Mouse (Mus musculus) hematopoietic stem cell, adult 5-6 weeks (primary cell): ENCODE data around the gene Nup88. TPM values are rescaled to one million over a fixed set of nuclear protein-coding genes. Genes with fewer than 3 reads are reported as not detected.

Experiments
- ATAC-seq, 2 experiments: fragments of 125-278 bp in 1 of 2; replicated peaks in 1 of 2; 2 replicates each; pipeline ENCODE4 v1.8.0; 2016 to 2017; ENCODE audit warnings: inconsistent platforms in 2 of 2, mild to moderate bottlenecking in 2 of 2, moderate number of reproducible peaks in 2 of 2, low read depth in 1 of 2, moderate TSS enrichment in 1 of 2; ENCODE audit not compliant: low FRiP score in 2 of 2, poor library complexity in 2 of 2, severe bottlenecking in 2 of 2, insufficient read depth in 1 of 2, low TSS enrichment in 1 of 2
- total RNA-seq: library from RNA; stranded (forward); fragments of 172-1452, 232-1000 nt; gene quantifications from 2 replicates; pipeline ENCODE4 v1.2.3, GENCODE M21; 2017

Nup88 gene
- total RNA-seq, 1 experiment from 2014 or later: 131 TPM

DNA sequence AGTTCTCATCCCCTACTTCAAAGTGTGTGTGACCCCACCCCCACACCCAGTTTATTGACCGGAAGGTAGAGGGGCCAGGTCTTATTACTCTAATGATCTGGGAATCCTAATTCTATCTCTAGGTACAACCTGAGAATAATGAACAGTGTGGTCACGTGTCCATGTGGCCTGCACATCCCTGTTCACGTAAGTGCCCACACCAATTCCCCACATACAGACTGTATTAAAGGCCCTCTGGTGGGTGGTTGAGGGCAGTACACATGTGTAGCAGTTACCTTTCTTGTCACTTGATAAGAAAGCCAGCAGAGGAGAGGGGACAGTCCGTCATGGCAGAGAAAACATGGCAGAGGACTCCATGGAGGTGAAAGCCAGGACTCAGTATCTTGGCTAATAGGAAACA, 4.2 kb upstream of the Nup88 start:
- ATAC-seq: no peak

DNA sequence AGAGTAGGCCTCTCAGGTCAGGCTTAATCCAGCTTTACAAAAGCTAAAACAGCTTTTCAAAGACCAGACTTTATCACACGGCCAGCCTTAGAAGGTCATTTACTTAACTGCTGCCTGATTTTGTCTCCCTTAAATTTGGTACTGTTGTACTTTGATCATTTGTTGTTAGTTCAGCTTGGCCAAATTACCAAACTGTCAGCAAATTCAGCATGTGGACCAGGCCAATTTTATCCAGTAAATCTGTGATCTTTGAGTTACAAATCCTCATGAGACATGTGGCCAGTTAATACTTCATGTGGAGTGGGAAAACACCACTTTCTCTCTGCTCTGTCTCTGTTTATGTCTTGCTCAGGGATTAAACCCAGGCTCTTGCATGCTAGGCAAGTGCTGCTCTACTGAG, 2.8 kb upstream of the Nup88 start:
- no peak for ATAC-seq

DNA sequence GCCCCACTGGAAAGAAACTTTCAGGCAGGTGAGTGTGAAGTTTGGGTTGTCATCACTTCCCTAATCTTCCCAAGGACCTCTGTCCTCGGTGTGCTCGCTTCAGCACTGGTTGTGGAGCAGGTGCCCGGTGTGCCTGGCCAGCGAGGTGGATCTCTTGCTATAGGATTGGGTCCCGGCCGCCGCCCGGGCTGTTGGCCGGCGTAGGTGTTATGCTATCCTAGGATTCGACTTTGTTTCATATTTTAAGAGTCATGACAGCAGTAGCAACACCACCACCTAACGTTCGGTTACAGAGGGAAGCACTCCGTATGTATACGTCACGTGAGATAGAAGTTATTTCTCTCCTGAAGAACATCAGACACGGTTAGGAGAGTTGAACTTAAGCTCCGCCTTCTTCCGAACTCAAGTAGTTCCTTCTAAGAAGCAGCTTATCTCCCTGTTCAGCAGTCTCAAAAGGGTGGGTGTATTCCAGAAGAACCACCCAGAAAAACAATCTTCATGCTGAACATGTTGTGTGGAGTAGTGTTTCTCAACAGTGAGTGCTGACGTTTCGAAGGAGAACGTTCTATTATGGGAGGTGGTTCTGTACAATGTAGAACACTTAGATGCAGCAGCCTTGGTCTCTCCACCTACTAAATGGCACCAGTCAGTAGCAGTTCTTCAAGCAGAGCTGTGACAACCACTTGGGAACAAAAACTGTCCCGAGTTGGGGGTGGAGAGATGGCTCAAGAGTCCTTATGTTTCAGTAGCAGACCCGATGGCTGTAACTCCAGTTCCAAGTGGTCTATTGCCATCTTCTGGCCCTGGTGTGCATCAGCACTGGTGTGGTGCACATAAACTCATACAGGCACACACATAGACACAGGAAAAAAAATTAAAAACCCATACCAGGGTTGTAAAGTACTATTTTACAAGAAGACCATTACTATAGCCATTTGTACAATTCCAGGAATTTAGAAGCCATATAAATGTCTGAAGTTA, 1.1 kb upstream of the Nup88 start:
- peak; percentile 27 to 29 for ATAC-seq

DNA sequence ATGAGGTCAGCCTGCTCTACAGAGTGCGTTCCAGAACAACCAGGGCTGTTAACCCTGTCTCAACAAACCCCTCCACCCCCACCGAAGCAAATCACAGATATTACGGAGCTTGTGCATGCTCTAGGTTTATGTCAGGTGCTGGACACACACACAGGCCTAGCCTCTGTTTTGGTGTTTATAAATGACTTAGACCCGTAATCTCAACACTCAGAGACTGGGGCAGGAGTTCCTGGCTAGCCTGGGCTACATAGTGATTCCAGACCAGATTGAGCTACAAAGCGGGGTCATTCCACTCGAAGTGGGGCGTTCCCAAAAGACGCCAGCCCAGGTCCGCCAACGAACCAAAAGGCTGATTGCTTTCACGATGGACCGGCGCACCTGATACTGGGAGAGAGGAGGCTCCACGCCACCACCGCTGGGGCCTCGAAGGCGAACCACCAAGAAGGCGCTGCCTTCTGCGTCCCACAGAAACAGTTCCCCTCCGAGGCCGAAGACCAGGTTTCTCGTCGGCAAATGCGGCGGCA, 440 bp downstream of the Nup88 start:
- ATAC-seq: peak; percentile 3 to 26; a peak in 2 of 4 replicates

DNA sequence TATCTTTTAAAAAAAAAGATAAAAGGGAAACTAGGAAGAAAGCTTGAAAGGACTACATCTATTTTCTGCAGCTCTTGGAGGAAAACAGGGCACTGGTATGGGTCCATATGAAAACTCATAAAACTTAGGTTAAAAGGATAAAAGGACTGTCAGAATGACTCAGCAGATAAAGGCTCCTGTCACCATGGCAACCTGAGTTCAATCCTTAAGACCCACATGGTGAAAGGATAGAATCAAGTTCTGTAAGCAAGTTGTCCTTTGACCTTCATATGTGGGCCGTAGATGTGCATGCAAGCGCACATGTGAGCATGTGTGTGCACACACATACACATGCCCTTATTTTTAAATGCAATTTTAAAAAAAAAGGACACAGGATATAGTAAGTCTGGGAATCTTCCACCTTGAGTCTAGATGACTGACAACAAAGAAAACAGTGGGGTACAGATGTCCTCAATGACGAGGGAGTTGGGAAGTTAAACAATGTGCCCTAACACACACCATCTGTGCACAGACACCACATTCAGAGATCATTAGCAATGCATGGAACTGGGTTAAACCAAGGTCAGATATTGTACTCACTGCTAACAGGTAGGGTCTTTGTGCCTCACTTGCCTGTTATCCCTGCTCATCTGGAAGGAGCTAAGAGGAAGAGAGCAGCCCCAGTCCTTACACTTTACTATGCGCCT, 5.4 kb downstream of the Nup88 start:
- ATAC-seq: no peak

DNA sequence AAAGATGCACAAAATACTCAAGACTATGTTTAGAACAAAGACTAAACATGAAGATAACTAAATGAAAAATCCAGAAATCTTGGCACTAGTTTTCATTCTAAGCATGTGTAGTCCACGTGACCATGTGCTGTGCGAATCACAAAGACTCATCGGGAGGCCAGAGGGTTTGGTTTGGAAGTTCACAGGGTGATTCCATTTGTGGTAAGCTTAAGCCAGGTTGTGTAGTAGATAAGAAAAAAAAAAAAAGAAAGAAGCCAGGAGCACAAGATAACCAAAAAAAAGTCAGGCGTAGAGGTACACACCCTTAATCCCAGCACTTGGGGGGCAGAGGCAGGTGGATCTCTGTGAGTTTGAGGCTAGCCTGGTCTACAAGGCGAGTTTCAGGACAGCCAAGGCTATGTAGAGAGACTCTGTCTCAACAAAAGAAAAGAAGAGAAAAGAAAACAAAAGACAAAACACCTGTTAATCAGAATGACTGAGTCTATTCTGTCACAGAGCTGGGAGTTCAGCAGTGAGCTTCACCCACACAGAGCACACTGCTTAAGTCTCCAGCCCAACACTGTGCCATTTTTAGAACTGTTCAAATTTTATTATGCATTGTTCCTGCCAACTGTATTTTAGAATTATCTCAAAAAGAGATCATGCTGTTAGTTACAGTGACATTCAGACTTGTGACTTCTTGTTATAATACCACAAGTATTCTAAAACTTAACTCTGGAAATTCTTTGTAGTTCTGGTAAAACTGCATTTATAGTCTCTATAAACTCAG, 8.8 kb downstream of the Nup88 start:
- no peak for ATAC-seq

DNA sequence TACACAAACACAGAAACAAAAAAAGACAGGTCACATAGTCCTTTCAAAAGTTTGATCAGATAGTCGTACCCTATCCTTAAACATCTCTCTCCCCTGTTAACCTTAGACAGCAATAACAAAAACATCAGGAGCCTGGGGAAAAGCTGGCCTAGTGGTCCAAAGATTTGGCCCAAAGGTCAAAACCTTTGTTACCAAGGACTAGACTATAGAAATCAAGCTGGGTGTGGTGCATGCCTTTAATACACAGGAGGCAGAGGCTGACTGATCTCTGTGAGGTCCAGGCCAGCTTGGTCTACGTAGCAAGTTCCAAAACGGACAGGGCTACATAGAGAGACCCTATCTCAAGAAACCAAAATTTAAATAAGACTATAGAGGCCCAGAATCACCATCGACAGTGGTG, 15.1 kb downstream of the Nup88 start:
- no peak for ATAC-seq

DNA sequence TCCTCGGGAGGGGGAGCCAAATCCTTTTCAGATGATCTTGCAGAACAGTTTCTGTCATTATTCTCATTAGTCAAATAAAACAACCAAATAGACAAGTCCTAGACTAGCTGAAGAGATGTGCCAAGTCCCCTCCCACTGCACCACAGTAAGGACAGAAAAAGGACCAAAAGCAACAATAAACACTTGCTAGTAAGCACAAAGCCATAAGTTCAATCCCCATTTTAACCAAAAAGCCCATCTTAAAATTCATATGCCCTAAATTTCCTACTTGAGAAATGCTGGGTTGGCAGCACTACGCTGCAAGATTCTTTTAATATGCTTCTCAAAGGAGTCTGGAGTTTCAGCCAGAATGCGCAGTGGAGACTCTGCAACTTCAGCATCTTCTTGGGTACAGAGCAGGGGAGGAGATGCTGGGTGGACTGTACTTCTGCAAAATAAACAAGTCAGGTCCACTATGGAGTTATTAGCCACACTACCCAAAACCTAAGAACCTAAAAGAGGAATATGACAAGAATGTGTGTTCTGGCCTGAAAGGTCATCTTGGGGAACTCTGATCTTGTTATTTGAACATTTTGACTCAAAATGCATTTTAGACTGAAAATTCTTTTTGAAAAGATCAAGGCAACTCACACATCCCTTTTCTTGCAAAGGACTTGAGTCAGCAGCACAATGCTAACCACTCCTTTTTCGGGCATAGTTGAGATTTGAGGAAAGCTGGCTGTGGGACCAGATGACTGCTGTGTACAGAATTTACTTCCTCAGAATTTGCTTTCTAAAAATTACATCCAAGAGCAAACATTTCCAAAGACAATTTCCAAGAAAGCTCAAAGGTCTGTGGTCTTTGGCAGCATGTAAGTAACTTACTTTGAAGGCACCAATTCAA, 24.6 kb downstream of the Nup88 start:
- no peak for ATAC-seq

DNA sequence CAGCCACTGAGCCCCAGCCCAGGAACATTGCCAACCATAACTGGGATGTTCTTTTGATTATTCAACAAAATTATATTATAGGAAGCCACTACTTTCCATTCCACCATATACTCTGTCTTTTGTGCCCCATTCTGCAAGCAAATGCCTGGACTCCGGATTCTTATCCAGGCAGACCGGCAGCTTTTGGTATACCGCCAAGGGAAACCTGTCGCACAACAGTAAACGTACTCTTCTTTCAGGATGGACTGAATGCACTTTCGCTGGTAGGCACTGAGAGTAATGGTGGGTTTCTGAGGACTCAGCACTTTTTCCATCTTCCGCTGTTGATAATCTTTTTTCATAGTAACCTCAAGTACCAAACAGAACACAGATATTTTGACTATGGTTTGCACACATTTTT, 26.1 kb downstream of the Nup88 start:
- no peak for ATAC-seq

DNA sequence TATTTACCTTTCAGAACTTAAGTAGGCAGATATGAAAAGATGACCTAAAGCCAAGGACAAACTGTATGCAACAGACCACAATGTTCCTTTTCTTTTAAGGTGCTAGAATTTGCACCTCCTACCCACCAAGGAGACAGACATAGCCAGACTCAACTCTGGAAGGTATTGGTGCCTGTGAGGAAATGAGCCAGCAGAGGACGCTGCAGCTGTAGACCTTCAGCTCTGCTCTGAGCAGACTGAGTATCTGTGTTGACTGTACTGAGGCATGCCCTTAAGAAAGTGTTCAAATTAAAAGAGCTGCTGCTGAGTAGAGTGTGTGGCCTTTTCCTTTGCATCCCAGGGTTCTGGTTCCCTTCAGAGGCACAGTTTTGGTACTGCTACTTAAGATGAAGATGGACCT, 27.2 kb downstream of the Nup88 start:
- no peak for ATAC-seq

DNA sequence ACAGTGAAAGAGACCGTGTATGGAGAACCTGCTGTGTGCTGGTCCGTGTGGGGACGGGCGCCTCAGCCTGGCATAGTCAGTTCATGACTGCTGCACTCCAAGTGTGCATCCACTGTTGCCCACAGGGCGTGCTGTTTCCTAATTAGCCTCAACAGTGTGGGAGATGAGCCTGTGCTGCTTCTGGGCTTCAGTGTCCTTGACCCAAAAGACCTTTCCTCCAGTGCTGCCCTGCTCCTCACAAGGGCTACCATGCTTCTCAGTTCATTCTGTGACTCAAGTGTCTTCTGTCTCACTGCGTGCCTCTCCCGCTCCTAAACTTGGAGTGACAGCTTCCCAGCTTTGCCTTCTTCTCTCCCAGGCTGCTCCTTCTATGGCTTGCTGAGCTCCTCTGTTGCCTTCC, 34.5 kb downstream of the Nup88 start:
- no peak for ATAC-seq

DNA sequence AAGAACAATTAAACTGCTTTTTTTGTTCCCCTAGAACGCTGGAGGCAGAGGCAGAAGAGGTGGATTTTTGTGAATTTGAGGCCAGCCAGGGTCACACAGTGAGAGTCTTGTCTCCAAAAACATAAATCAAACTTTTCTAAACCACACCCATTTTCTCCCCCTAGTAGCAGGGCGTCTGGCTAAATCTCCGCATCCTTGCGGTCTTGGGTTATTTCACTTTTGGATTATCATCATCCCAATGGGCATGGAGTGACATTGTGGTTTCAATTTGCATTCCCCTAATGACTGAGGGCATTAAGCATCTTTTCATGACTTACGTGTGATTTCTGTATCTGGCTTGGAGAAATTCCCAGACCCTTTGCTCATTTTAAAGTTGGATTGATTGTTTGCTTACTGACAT, 38.3 kb downstream of the Nup88 start:
- no peak for ATAC-seq

DNA sequence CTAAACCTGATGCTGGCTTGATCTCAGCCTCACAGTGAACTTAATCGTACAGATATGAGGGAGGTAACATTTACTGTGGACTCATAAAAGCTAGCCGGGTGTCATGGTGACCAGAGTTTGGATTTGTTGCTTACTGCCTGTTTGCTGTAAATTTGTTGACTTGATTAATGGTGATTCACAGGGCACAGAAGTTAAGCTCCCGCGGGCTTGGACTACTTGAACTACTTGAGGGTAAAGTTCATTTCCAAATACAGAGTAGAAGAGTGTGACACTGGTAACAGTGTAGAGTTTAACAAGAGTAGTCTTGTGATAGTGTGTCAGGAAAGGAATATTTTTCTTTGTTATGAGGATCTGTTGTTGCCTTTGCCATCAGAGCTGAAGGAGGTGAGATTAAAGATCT, 50.2 kb downstream of the Nup88 start:
- ATAC-seq: no peak

DNA sequence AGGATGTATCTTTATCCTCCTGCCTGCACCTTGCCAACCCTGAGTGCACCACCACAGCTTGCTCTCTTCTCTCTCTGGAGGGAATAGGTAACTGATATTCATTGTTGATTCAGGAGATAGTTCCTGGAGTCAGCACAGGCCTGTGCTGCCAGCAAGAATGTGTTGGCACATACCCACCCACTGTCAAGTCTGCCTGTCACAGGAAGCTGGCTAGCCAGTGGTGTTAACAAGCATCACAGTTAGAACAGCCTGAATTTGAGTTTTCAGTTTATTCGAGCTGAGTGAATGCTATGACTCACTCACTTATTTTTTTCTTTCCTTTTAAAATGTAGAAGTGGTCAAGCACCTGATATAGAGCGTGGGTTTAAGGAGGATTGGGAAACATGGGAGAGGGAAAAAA, 51.9 kb downstream of the Nup88 start:
- no peak for ATAC-seq

DNA sequence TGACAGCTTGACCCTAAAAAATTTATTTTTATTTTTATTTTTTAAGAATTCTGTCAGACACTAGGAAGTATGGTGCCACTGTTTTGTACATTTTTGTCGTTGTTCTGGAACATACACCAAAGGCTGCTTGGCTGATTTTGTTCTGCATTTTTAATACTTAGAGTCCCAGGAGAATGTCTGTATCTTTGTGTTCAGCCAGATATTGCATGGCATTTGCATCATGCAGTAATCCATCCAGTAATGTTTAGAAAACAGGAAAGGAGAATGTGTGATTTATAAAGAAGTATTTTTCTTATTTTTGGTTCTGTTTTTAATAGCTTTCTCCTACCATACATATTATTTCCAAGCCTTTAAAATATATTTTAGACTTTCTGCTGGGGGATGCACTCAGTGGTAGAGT, 57.9 kb downstream of the Nup88 start:
- no peak for ATAC-seq

DNA sequence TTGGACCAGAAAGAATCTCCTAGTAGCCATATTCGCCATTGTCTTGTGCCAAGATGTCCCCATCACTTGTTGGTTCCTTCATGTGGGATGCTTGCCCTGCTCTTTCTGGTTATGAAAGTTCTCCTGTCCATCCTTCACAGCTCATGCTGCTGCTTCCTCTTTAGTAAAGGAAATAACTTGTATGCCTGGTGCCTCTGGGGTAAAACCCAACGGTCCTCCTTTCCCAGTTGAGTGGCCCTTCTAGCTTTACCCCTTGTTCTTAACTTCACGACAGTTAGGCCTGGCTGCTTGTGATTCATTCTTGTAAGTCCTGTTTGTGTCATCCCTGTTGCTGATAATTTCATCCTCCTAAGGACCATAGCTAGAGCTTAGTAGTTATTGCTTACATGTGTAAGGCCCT, 58.5 kb downstream of the Nup88 start:
- no peak for ATAC-seq

DNA sequence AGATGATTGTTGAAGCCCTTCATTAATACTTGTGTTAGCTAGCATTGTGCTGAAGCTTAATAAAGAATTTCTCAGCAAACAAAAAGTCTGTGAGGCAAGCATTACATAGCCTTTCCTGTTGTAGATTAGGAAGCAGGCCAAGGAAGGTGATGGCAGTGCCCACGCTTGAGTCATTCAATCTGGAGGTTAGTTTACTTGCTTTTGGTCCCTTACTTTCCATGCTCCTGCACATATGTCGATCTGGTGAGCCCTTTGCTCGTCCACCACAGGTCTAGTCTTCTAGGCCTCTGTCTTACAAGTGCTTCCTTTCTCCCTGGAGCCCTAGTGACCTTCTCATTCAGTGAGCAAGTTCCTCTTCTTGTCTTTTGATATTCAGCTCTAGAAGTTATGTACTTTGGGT, 63.1 kb downstream of the Nup88 start:
- no peak for ATAC-seq
